Mouse (Mus musculus) megakaryocyte, adult 5-6 weeks (primary cell): ENCODE measurements around the gene Gm8271. TPM values are rescaled to one million over a fixed set of nuclear protein-coding genes. Genes with fewer than 3 reads are reported as not detected.
"Not testable (repeated sequence)": the region's sequence is repeated elsewhere in the genome, so short reads cannot be mapped to it uniquely, and the experiment has no call there.

Experiments
- ATAC-seq: 2 replicates; pipeline ENCODE4 v1.8.0; 2016; ENCODE audit warnings: mild to moderate bottlenecking, inconsistent platforms; ENCODE audit not compliant: poor library complexity, severe bottlenecking
- total RNA-seq, 2 experiments: library from RNA; stranded (forward) in 1 of 2; stranded (reverse) in 1 of 2; fragments of 153-499, 151-499 nt in 1 of 2; fragments of 221-1000, 200-1000 nt in 1 of 2; gene quantifications; 2 replicates each; pipeline versions ENCODE4 v1.2.3 to v1.2.4; 2015 to 2017

Gene Gm8271
- total RNA-seq (2015): not detected in 2 replicates
- total RNA-seq (2017): not detected in 2 replicates

DNA sequence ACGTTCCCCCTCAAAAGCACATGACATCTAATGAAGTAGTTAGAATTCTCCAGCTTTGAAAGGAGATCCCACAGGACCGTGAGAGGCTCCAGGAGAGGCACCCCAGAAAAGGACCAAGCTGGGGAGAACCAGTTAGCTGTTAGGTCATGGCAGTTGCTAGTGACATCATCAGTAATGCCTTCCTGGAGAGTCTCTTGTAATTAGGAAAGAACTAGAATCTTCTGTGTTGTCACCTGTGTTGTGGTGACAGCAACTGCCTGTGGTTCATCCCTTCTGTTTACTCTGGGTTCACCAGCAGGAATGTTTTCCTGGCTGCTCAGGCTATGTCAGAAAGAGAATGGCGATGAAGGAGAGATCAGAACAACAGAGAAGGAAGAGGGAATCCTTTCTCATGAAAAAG lies at the start of gene Gm8271:
Gene Gm8271, plus strand, starts transcription at position 301 of the 400 bp plus-strand sequence.
- not testable (repeated sequence) for ATAC-seq

GRCm38 (mm10) chr14:5164235-5164634 lies 21.4 kb upstream of the Gm8271 start, which contains the start of gene Gm3317:
Gene Gm3317 (plus strand): TSS chr14:5164535.
- ATAC-seq: not testable (repeated sequence)

Other genes starting within 250 kb of the Gm8271 start
- not detected in 2 replicates for gene Gm8297, start 201.9 kb upstream of the Gm8271 start, total RNA-seq (2015)
- not detected in 2 replicates for gene Gm8297, start 201.9 kb upstream of the Gm8271 start, total RNA-seq (2017)
- gene Gm3298, start 169.9 kb upstream of the Gm8271 start, total RNA-seq (2015): not detected in 2 replicates
- gene Gm3298, start 169.9 kb upstream of the Gm8271 start, total RNA-seq (2017): not detected in 2 replicates
- gene 4930555G01Rik, start 135.2 kb upstream of the Gm8271 start, total RNA-seq (2015): not detected in 2 replicates
- not detected in 2 replicates for gene 4930555G01Rik, start 135.2 kb upstream of the Gm8271 start, total RNA-seq (2017)
- gene Gm8281, start 114.8 kb upstream of the Gm8271 start, total RNA-seq (2015): not detected in 2 replicates
- not detected in 2 replicates for gene Gm8281, start 114.8 kb upstream of the Gm8271 start, total RNA-seq (2017)
- gene Gm8279, start 54.3 kb upstream of the Gm8271 start, total RNA-seq (2015): not detected in 2 replicates
- not detected in 2 replicates for gene Gm8279, start 54.3 kb upstream of the Gm8271 start, total RNA-seq (2017)
- not detected in 2 replicates for gene Gm3317, start 21.3 kb upstream of the Gm8271 start, total RNA-seq (2015)
- not detected in 2 replicates for gene Gm3317, start 21.3 kb upstream of the Gm8271 start, total RNA-seq (2017)
- not detected in 2 replicates for gene Gm3526, start 74.8 kb downstream of the Gm8271 start, total RNA-seq (2015)
- not detected in 2 replicates for gene Gm3526, start 74.8 kb downstream of the Gm8271 start, total RNA-seq (2017)
- not detected in 2 replicates for gene Gm3542, start 149.1 kb downstream of the Gm8271 start, total RNA-seq (2015)
- not detected in 2 replicates for gene Gm3542, start 149.1 kb downstream of the Gm8271 start, total RNA-seq (2017)
- not detected in 2 replicates for gene Gm3500, start 203.3 kb downstream of the Gm8271 start, total RNA-seq (2015)
- not detected in 2 replicates for gene Gm3500, start 203.3 kb downstream of the Gm8271 start, total RNA-seq (2017)